Mouse (Mus musculus): ENCODE data around the gene Pnpla1.

- no peak for TF ChIP-seq CTCF (IDR thresholded peaks at IDR 0.05; ENCODE audit: borderline replicate concordance, insufficient read depth, low read depth, low read length)
- no peak for TF ChIP-seq POLR2A (IDR thresholded peaks at IDR 0.05; ENCODE audit: borderline replicate concordance, insufficient read depth, low read length)
Observed at GRCm38 (mm10) chr17:28929369-28929768, 71.2 kb downstream of the Pnpla1 start.
